Mouse (Mus musculus) cerebellum, adult 2 months (tissue): ENCODE measurements around the gene Il10rb.
"Not testable (repeated sequence)": the region's sequence is repeated elsewhere in the genome, so short reads cannot be mapped to it uniquely, and the experiment has no call there.

Experiments used
- CTCF ChIP-seq: fragments of 200-500 bp; IDR thresholded peaks from 2 replicates; pipeline ENCODE4 v1.5.1; 2011; ENCODE audit warnings: low read depth, mild to moderate bottlenecking, control low read depth, low read length, moderate library complexity, borderline replicate concordance; ENCODE audit not compliant: insufficient read depth
- POLR2A ChIP-seq: fragments of 200-500 bp; IDR thresholded peaks from 2 replicates; pipeline ENCODE4 v1.6.1; 2011; ENCODE audit warnings: low read length, control low read depth, borderline replicate concordance; ENCODE audit not compliant: insufficient read depth

- TF ChIP-seq CTCF, POLR2A: not testable (repeated sequence)
These were observed 32.6 kb downstream of the Il10rb start for GRCm38 (mm10) chr16:91438599-91438998.
